Mouse (Mus musculus) MEL (cell line): Measurements from ENCODE around the gene 4930415O20Rik. TPM values are rescaled to one million over a fixed set of nuclear protein-coding genes. Genes with fewer than 3 reads are reported as not detected.

ENCODE experiments used
- DNase-seq: peaks from one replicate; pipeline ENCODE4 v3.0.0; 2011; ENCODE audit warnings: low read depth, low spot score
- H3K27ac ChIP-seq: 2 replicates; pipeline ENCODE4 v1.5.1; 2012; ENCODE audit warnings: low read depth, mild to moderate bottlenecking, control low read depth, low read length, moderate library complexity; ENCODE audit not compliant: control insufficient read depth
- H3K27me3 ChIP-seq, 2 experiments: fragments of 150-350 bp in 1 of 2; sonication (generic) in 1 of 2; 2 replicates each; pipeline ENCODE4 v1.6.1; 2012; ENCODE audit warnings: low read length in 2 of 2, mild to moderate bottlenecking in 2 of 2, improper control_type of control experiment in 1 of 2, moderate library complexity in 1 of 2; ENCODE audit not compliant: insufficient read depth in 2 of 2, control insufficient read depth in 1 of 2
- H3K36me3 ChIP-seq, 2 experiments: 2 replicates each; pipeline ENCODE4 v1.6.1; 2012 to 2014; ENCODE audit warnings: low read length in 2 of 2, improper control_type of control experiment in 1 of 2, inconsistent platforms in 1 of 2, mild to moderate bottlenecking in 1 of 2; ENCODE audit not compliant: insufficient read depth in 2 of 2, control insufficient read depth in 1 of 2
- H3K4me1 ChIP-seq, 2 experiments: fragments of 150-350 bp in 1 of 2; sonication (generic) in 1 of 2; 2 replicates each; pipeline ENCODE4 v1.6.1; 2012; ENCODE audit warnings: low read length in 2 of 2, improper control_type of control experiment in 1 of 2, mild to moderate bottlenecking in 1 of 2; ENCODE audit not compliant: insufficient read depth in 2 of 2, control insufficient read depth in 1 of 2
- H3K4me3 ChIP-seq, 2 experiments: fragments of 150-350 bp in 1 of 2; sonication (generic) in 1 of 2; 2 replicates each; pipeline ENCODE4 v1.5.1; 2012; ENCODE audit warnings: low read depth in 2 of 2, low read length in 2 of 2, mild to moderate bottlenecking in 2 of 2, moderate library complexity in 2 of 2, control low read depth in 1 of 2, improper control_type of control experiment in 1 of 2; ENCODE audit not compliant: control insufficient read depth in 1 of 2, insufficient read depth in 1 of 2
- H3K79me2 ChIP-seq: 2 replicates; pipeline ENCODE4 v1.6.1; 2012; ENCODE audit warnings: mild to moderate bottlenecking, low read length, moderate library complexity; ENCODE audit not compliant: control insufficient read depth, poor library complexity, insufficient read depth
- H3K9ac ChIP-seq: 2 replicates; pipeline ENCODE4 v1.6.1; 2012; ENCODE audit warnings: low read depth, mild to moderate bottlenecking, control low read depth, low read length, moderate library complexity; ENCODE audit not compliant: control insufficient read depth, poor library complexity, severe bottlenecking
- H3K9me3 ChIP-seq: fragments of 150-350 bp; sonication (generic); replicated peaks from 2 replicates; pipeline ENCODE4 v1.6.1; 2012; ENCODE audit warnings: mild to moderate bottlenecking, low read length, improper control_type of control experiment, moderate library complexity; ENCODE audit not compliant: insufficient read depth
- CHD2 ChIP-seq: IDR thresholded peaks from 2 replicates; pipeline ENCODE4 v1.6.1; 2011; ENCODE audit warnings: low read length, improper control_type of control experiment
- ELF1 ChIP-seq: IDR thresholded peaks from 2 replicates; pipeline ENCODE4 v1.6.1; 2014; ENCODE audit warnings: low read depth, mild to moderate bottlenecking, inconsistent platforms, low read length, improper control_type of control experiment, moderate library complexity
- EP300 ChIP-seq, 2 experiments: IDR thresholded peaks; 2 replicates each; pipeline ENCODE4 v1.6.1; 2011; ENCODE audit warnings: improper control_type of control experiment in 2 of 2, low read length in 2 of 2, low read depth in 1 of 2, mild to moderate bottlenecking in 1 of 2
- GABPA ChIP-seq: IDR thresholded peaks from 2 replicates; pipeline ENCODE4 v1.6.1; 2012; ENCODE audit warnings: low read depth, mild to moderate bottlenecking, inconsistent platforms, low read length, improper control_type of control experiment, moderate library complexity
- GATA1 ChIP-seq: IDR thresholded peaks from 2 replicates; pipeline ENCODE4 v1.6.1; 2011; ENCODE audit warnings: low read depth, low read length, improper control_type of control experiment
- JUND ChIP-seq: IDR thresholded peaks from 2 replicates; pipeline ENCODE4 v1.6.1; 2011; ENCODE audit warnings: low read depth, mild to moderate bottlenecking, improper control_type of control experiment, low read length
- KAT2A ChIP-seq: conservative IDR thresholded peaks from 2 replicates; pipeline ENCODE4 v1.6.1; 2012; ENCODE audit warnings: low read depth, low read length, improper control_type of control experiment, inconsistent platforms
- MEF2A ChIP-seq: IDR thresholded peaks from 2 replicates; pipeline ENCODE4 v1.6.1; 2014; ENCODE audit warnings: low read depth, mild to moderate bottlenecking, inconsistent platforms, low read length, improper control_type of control experiment; ENCODE audit not compliant: poor library complexity, insufficient replicate concordance, severe bottlenecking; ENCODE audit errors: extremely low read depth
- MXI1 ChIP-seq: IDR thresholded peaks from 2 replicates; pipeline ENCODE4 v1.6.1; 2011; ENCODE audit warnings: mild to moderate bottlenecking, low read depth, low read length, improper control_type of control experiment
- MYB ChIP-seq: IDR thresholded peaks from 2 replicates; pipeline ENCODE4 v1.6.1; 2011; ENCODE audit warnings: mild to moderate bottlenecking, low read depth, low read length, improper control_type of control experiment
- MYC ChIP-seq: IDR thresholded peaks from 2 replicates; pipeline ENCODE4 v1.6.1; 2011; ENCODE audit warnings: low read depth, mild to moderate bottlenecking, low read length, improper control_type of control experiment, moderate library complexity
- NELFE ChIP-seq: IDR thresholded peaks from 2 replicates; pipeline ENCODE4 v1.6.1; 2011; ENCODE audit warnings: low read depth, low read length, improper control_type of control experiment
- POLR2A ChIP-seq, 2 experiments: IDR thresholded peaks; 2 replicates each; pipeline ENCODE4 v1.6.1; 2011 to 2012; ENCODE audit warnings: low read length in 2 of 2, mild to moderate bottlenecking in 2 of 2, control low read depth in 1 of 2, improper control_type of control experiment in 1 of 2, low read depth in 1 of 2, moderate library complexity in 1 of 2; ENCODE audit not compliant: control insufficient read depth in 1 of 2, insufficient read depth in 1 of 2, poor library complexity in 1 of 2
- POLR2AphosphoS2 ChIP-seq: IDR thresholded peaks from 2 replicates; pipeline ENCODE4 v1.6.1; 2011; ENCODE audit warnings: low read length, improper control_type of control experiment
- RCOR1 ChIP-seq: IDR thresholded peaks from 2 replicates; pipeline ENCODE4 v1.6.1; 2012; ENCODE audit warnings: low read depth, mild to moderate bottlenecking, inconsistent platforms, low read length, improper control_type of control experiment
- SIN3A ChIP-seq: IDR thresholded peaks from 2 replicates; pipeline ENCODE4 v1.6.1; 2012; ENCODE audit warnings: low read length, improper control_type of control experiment, inconsistent platforms
- SMC3 ChIP-seq: IDR thresholded peaks from 2 replicates; pipeline ENCODE4 v1.6.1; 2011; ENCODE audit warnings: low read depth, low read length, improper control_type of control experiment
- TAL1 ChIP-seq: IDR thresholded peaks from 2 replicates; pipeline ENCODE4 v1.6.1; 2012; ENCODE audit warnings: mild to moderate bottlenecking, inconsistent platforms, low read length, moderate library complexity, mixed read lengths
- TBP ChIP-seq: IDR thresholded peaks from 2 replicates; pipeline ENCODE4 v1.8.0; 2011; ENCODE audit warnings: low read depth, low read length, improper control_type of control experiment
- UBTF ChIP-seq: IDR thresholded peaks from 2 replicates; pipeline ENCODE4 v1.6.1; 2012; ENCODE audit warnings: low read depth, mild to moderate bottlenecking, inconsistent platforms, low read length, improper control_type of control experiment, moderate library complexity, borderline replicate concordance; ENCODE audit not compliant: insufficient read depth
- USF2 ChIP-seq, 2 experiments: IDR thresholded peaks; 2 replicates each; pipeline ENCODE4 v1.6.1; 2011 to 2012; ENCODE audit warnings: improper control_type of control experiment in 2 of 2, low read length in 2 of 2, borderline replicate concordance in 1 of 2, inconsistent platforms in 1 of 2, low read depth in 1 of 2, mild to moderate bottlenecking in 1 of 2; ENCODE audit not compliant: insufficient read depth in 1 of 2
- ZC3H11A ChIP-seq: IDR thresholded peaks from 2 replicates; pipeline ENCODE4 v1.6.1; 2012; ENCODE audit warnings: low read depth, mild to moderate bottlenecking, inconsistent platforms, low read length, improper control_type of control experiment
- ZKSCAN1 ChIP-seq: IDR thresholded peaks from 2 replicates; pipeline ENCODE4 v1.6.1; 2012; ENCODE audit warnings: low read depth, mild to moderate bottlenecking, inconsistent platforms, low read length, improper control_type of control experiment, moderate library complexity
- ZNF384 ChIP-seq: IDR thresholded peaks from 2 replicates; pipeline ENCODE4 v1.6.1; 2012; ENCODE audit warnings: low read depth, mild to moderate bottlenecking, inconsistent platforms, low read length, improper control_type of control experiment
- polyA plus RNA-seq, 2 experiments: library from polyadenylated mRNA; stranded (reverse) in 1 of 2; unstranded in 1 of 2; fragments of >175 nt in 1 of 2; fragments of >200 nt in 1 of 2; gene quantifications; 2 replicates each; pipeline versions ENCODE4 v1.2.1 to v1.2.4; 2012; ENCODE audit warnings: low replicate concordance in 2 of 2, low read depth in 1 of 2; ENCODE audit not compliant: insufficient read length in 2 of 2, insufficient read depth in 1 of 2, missing spikeins in 1 of 2
- total RNA-seq: library from RNA; depleted of rRNA; stranded (reverse); fragments of 300-350 nt; gene quantifications from 2 replicates; pipeline ENCODE4 v1.2.3, GENCODE M21; 2012

The 4930415O20Rik gene
- total and polyA plus RNA-seq, 3 experiments = 0.31 to 0.50 TPM; not detected in 1

DNA sequence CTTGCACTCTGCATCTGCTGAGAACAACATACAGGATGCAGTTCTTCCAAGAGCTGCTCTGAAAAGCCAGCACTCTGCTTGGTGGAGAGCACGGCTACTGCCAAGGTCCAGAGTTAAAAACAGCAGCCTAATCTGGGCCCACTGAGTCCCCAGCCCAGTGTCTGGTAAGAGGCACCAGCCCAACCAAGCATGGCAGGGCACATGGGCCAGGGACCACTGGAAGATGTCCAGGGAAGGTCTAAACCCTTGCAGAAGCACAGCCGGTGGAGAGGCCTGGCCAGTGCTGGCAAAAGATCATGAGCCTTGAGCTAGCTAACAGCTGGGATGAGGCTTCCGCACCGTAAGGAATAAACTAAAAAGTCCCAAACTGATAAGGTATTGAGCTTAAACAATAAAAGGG is 14.9 kb upstream of the 4930415O20Rik start:
- no peak overlapping the region for H3K9ac ChIP-seq
- DNase-seq = no peak
- peaks cover 24% of the 10 kb centered on the region for H3K79me2 ChIP-seq
- no peaks in the 10 kb centered on the region for H3K27me3 ChIP-seq
- H3K36me3 ChIP-seq = peaks cover 0 to 72% of the 10 kb centered on the region in 2 experiments; a peak in 2 of 4 replicates
- no peaks in the 10 kb centered on the region for H3K9me3 ChIP-seq
- no peak overlapping the region for H3K4me3 ChIP-seq
- H3K4me1 ChIP-seq = no peaks in the 10 kb centered on the region
- TF ChIP-seq ELF1 = no peak
- TF ChIP-seq POLR2AphosphoS2 = no peak
- no peak for TF ChIP-seq GATA1
- TF ChIP-seq GABPA = no peak
- TF ChIP-seq MYB = no peak
- TF ChIP-seq ZC3H11A = no peak
- no peak for TF ChIP-seq JUND
- TF ChIP-seq ZKSCAN1 = no peak
- no peak for TF ChIP-seq TAL1
- TF ChIP-seq UBTF = no peak
- no peak for TF ChIP-seq KAT2A
- no peak for TF ChIP-seq EP300 (IDR thresholded peaks at IDR 0.05; ENCODE audit: low read depth in 1 of 2, low read length in 2 of 2)
- no peak for TF ChIP-seq MXI1
- TF ChIP-seq USF2 (IDR thresholded peaks at IDR 0.05; ENCODE audit: borderline replicate concordance in 1 of 2, insufficient read depth in 1 of 2, low read depth in 1 of 2, low read length in 2 of 2) = no peak
- TF ChIP-seq MYC = no peak
- no peak for TF ChIP-seq SIN3A
- TF ChIP-seq NELFE = no peak
- no peak for TF ChIP-seq RCOR1
- TF ChIP-seq POLR2A (IDR thresholded peaks at IDR 0.05; ENCODE audit: control insufficient read depth in 1 of 2, insufficient read depth in 1 of 2, low read depth in 1 of 2, low read length in 2 of 2, poor library complexity in 1 of 2) = no peak
- no peak for TF ChIP-seq TBP
- no peak overlapping the region for H3K27ac ChIP-seq

DNA sequence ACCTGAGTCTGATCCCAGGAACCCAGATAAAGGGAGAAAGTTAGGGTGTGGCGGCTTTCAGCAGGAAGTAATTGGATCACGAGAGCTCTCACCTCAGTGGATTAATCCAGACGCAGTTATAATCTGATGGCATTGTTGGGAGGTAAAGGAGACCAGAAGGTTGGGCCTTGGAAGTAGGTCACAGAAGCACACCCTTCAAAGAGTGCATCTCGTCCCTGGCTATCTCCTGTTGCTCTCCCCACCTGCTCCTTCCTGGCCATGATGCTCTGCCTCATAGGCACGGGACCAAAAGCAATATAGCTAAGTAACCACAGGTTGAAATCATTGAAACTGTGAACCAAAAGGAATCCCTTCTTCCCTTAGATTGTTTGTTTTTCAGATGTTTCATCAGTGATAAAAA is 13.6 kb upstream of the 4930415O20Rik start:
- Histone ChIP-seq H3K36me3 (peaks cover 3 to 66% of the 10 kb centered on the region in 2 experiments), H3K9ac (no peak overlapping the region), H3K27ac (no peak overlapping the region), H3K4me3 (no peak overlapping the region), H3K27me3 (no peaks in the 10 kb centered on the region), H3K9me3 (no peaks in the 10 kb centered on the region), H3K79me2 (peaks cover 32% of the 10 kb centered on the region), H3K4me1 (no peaks in the 10 kb centered on the region)
- no peak for DNase-seq
- TF ChIP-seq MEF2A = no peak
- no peak for TF ChIP-seq KAT2A
- TF ChIP-seq NELFE = no peak
- TF ChIP-seq ZNF384 = no peak
- no peak for TF ChIP-seq ELF1
- TF ChIP-seq USF2 (IDR thresholded peaks at IDR 0.05; ENCODE audit: borderline replicate concordance in 1 of 2, insufficient read depth in 1 of 2, low read depth in 1 of 2, low read length in 2 of 2) = no peak
- TF ChIP-seq ZC3H11A = no peak
- TF ChIP-seq CHD2 = no peak
- TF ChIP-seq SMC3 = no peak
- TF ChIP-seq EP300 (IDR thresholded peaks at IDR 0.05; ENCODE audit: low read depth in 1 of 2, low read length in 2 of 2) = no peak
